Mouse (Mus musculus) megakaryocyte progenitor cell, adult 5-6 weeks (primary cell): ENCODE measurements around the gene Anks1b. TPM values are rescaled to one million over a fixed set of nuclear protein-coding genes. Genes with fewer than 3 reads are reported as not detected.

Experiments used
- ATAC-seq: replicated peaks from 2 replicates; pipeline ENCODE4 v1.8.0; 2016; ENCODE audit warnings: mild to moderate bottlenecking, moderate TSS enrichment, inconsistent platforms; ENCODE audit not compliant: poor library complexity
- total RNA-seq, 2 experiments: library from RNA; stranded (forward) in 1 of 2; stranded (reverse) in 1 of 2; fragments of 157-497, 149-512 nt in 1 of 2; fragments of 200-1000 nt in 1 of 2; gene quantifications; 2 replicates each; pipeline versions ENCODE4 v1.2.3 to v1.2.4; 2015 to 2017

Gene Anks1b
- total RNA-seq (2015) (not detected in 2 replicates), total RNA-seq (2017) (not detected in 2 replicates)

GRCm38 (mm10) chr10:89873146-89873950 lies at the start of gene Anks1b:
Gene Anks1b (plus strand): TSS chr10:89873509.
- ATAC-seq, result peak; percentile 48

GRCm38 (mm10) chr10:89823906-89824305 lies 49.4 kb upstream of the Anks1b start:
- ATAC-seq, result peak; percentile 98

GRCm38 (mm10) chr10:89826896-89827295 lies 46.4 kb upstream of the Anks1b start:
- ATAC-seq, result no peak

GRCm38 (mm10) chr10:89832334-89832733 lies 41.0 kb upstream of the Anks1b start:
- ATAC-seq, result 0 out of 2 replicates have a peak, but pooled peaks have one; percentile 26

DNA sequence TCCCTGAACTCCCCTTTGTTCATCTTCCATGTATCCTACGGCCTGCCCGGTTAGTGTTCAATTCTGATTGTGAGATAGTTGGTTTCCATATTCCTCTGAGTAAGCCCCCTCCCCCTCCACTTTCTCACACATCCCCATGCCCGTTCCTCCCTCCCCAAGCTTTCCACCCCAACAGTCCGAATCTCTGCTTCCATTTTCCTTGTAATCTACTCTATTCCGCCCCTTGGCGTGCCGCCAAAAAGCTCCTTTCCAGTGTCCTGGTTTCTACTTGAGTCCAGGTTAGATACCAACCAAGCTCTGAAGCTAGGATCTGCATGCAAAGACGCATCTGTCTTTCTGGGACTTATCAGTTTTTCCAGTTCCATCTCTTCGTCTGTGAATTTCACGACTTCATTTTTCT lies 40.1 kb upstream of the Anks1b start:
- no peak for ATAC-seq

DNA sequence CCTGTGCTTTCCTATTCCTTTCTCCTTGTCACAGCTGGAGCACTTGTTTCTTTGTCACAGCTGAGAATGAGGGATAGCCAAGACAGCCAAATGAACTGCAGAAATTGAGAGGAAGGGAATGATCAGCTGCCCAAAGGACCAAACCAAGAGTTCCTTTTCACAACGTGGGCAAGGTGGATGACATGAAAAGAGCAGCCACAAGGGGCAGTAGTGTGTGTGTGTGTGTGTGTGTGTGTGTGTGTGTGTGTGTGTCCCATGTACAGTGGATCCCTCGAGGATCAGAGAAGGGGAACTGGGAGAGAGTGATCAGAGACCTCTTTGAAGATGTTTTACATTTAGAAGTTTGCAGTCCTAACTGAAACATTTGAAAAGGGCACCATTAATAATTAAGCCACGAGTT lies 35.8 kb upstream of the Anks1b start:
- ATAC-seq, result 0 out of 2 replicates have a peak, but pooled peaks have one; percentile 29

- ATAC-seq, result no peak
These were observed 34.5 kb upstream of the Anks1b start for GRCm38 (mm10) chr10:89838834-89839233.

DNA sequence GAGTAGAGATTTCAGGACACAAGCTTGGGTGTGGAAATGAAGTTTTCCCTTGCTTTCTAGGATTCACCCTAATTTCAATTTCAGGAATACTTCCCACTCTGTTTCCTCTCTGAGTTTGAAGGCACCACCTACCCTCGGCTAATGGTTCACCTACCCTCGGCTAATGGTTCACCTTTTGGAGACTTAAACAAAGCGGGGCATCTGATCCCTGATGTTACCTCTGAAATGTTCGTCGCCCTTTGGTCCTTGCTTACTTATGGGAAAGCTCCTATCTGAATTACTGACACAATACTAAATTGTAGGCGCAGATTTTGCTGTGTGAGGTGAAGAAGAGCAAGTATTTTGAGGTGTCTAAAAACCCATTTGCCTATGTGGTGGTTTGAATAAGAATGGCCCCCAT lies 22.4 kb upstream of the Anks1b start:
- ATAC-seq, result no peak

- ATAC-seq, result no peak
These were observed 17.9 kb upstream of the Anks1b start for GRCm38 (mm10) chr10:89855251-89855875.

GRCm38 (mm10) chr10:89856286-89856685 lies 17.0 kb upstream of the Anks1b start:
- ATAC-seq, result no peak

GRCm38 (mm10) chr10:89868211-89868610 lies 5.1 kb upstream of the Anks1b start:
- no peak for ATAC-seq

GRCm38 (mm10) chr10:89868836-89869235 lies 4.5 kb upstream of the Anks1b start:
- ATAC-seq, result peak; percentile 64

GRCm38 (mm10) chr10:89872501-89873145 lies 686 bp upstream of the Anks1b start:
- ATAC-seq, result peak; percentile 33; the same call in 1 of the 2 replicates

- no peak for ATAC-seq
These were observed 727 bp downstream of the Anks1b start for GRCm38 (mm10) chr10:89874036-89874435.

- ATAC-seq, result peak; percentile 95
These were observed 10.3 kb downstream of the Anks1b start for GRCm38 (mm10) chr10:89883561-89883960.

- ATAC-seq, result no peak
These were observed 29.5 kb downstream of the Anks1b start for GRCm38 (mm10) chr10:89902720-89903337.

GRCm38 (mm10) chr10:89911889-89912288 lies 38.6 kb downstream of the Anks1b start:
- no peak for ATAC-seq

DNA sequence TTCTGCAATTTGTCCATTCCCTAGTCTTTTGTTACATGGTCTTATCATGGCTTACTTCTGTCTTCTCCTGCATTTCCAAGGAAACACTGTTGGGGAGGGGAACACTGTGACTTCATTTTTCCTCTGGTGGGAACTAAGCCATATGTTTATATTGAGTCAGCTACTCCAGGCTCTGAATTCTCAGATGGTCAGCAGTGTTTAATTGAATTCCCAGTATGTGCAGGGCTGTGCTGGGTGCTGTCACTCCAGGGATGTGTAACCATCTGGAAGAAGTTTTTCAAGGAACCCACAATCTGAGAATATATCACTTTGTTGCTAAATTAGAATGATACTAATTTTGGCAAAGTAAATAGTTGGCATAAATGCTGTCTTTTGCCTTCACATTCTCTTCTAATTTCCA lies 39.9 kb downstream of the Anks1b start:
- ATAC-seq, result no peak

DNA sequence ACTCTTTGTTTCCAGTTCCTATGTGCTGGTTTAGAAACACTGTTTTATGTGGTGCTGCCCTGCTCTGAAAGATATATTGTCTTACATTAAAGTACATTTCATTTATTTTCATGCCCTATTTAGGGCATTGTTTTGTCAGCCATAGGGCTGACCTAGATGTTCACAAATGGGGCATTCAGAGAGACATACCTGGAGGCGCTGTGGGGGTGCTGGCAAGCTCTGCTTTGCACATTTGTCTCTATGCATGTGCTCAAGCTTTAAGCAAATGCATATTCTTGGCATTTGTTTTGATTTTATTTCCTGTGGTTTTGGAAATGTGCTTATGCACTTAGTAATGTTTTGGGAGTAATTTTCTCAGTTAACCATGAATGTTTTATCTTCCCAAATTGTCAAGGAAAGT lies 43.8 kb downstream of the Anks1b start:
- ATAC-seq, result no peak

GRCm38 (mm10) chr10:89921965-89922364 lies 48.7 kb downstream of the Anks1b start:
- ATAC-seq, result no peak

- ATAC-seq, result no peak
These were observed 68.9 kb downstream of the Anks1b start for GRCm38 (mm10) chr10:89942180-89942579.
